Mouse (Mus musculus) layer of hippocampus, adult 8-10 months (tissue): Measurements from ENCODE around the gene Ralgapa2. TPM values are rescaled to one million over a fixed set of nuclear protein-coding genes. Genes with fewer than 3 reads are reported as not detected.
A peak's percentile ranks its signal among the peaks of the same experiment; 100 is the strongest.

Source experiments
- DNase-seq, 2 experiments: peaks; one replicate each; pipeline ENCODE4 v3.0.0; 2022; ENCODE audit warnings: low spot score in 2 of 2
- total RNA-seq, 4 experiments: library from RNA; stranded (reverse); gene quantifications; 2 replicates each; pipeline ENCODE4 v1.2.4; 2022

The Ralgapa2 gene
- 10 to 100 TPM; 22.5 to 30.0 (median 27.4) TPM for total RNA-seq

GRCm38 (mm10) chr2:146511911-146512580 lies at the start of gene Ralgapa2:
Ralgapa2 (minus strand) TSS chr2:146512344.
- peak; percentile 99 to 100 for DNase-seq

- no peak for DNase-seq
Measured at GRCm38 (mm10) chr2:146561505-146561904, 49.4 kb upstream of the Ralgapa2 start.

- DNase-seq, result no peak
Measured at GRCm38 (mm10) chr2:146560633-146561043, 48.5 kb upstream of the Ralgapa2 start.

DNA sequence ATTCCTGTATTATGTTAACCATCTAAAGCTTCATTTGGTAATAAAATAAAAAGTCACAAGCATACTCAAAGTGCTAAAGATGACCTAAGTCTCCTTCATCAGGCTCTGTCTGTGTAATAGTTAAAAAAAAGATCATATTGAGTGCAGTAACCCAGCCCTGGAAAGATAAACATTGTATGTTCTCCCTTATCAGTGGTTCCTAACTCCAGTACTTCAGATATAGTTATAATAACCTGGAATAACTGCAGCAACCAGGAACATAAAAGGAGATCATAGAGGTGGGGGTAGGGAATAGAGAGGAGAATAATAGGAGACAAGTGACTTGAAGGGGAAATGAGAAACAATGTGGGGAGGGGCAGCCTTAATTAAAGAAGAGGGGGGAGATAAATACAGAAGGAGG lies 44.0 kb upstream of the Ralgapa2 start:
- DNase-seq, result no peak

DNA sequence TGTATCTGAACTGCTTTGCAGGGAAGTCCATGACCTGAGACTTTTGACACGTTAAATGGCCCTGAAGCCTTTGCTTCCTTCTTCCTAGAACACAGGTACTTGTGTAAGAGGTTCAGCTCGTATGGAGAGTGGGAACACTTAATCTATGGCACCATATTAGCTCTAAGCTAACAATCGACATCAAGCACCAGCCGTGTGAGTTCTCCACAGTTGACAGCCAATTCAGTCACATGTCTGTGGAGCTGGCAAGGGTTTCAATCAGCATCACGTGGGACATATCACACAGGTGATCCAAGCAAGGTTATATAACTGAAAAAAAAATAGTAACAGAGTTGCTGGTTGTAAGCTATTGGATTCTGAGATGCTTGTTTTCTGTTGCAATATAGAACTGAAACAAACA lies 43.2 kb upstream of the Ralgapa2 start:
- DNase-seq, result no peak

DNA sequence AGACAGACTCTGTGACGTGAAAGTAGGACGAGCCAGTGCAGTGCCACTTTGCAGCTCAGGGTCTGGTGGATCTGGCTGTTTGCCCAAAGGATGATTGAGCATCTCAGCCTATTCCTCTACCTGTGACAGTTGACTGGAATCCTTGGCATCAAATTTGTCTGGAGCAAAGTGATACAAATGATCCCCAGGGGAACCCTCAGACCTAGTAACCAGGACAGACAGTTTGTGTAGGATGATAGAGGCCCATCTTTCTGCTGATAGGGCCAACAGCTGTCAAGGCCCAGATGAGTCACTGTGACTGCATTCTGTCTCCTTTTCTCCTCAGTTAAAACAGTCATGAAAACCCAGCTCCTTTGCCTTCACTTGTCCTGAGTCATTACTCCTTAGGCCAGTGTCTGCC lies 41.6 kb upstream of the Ralgapa2 start:
- DNase-seq, result no peak

DNA sequence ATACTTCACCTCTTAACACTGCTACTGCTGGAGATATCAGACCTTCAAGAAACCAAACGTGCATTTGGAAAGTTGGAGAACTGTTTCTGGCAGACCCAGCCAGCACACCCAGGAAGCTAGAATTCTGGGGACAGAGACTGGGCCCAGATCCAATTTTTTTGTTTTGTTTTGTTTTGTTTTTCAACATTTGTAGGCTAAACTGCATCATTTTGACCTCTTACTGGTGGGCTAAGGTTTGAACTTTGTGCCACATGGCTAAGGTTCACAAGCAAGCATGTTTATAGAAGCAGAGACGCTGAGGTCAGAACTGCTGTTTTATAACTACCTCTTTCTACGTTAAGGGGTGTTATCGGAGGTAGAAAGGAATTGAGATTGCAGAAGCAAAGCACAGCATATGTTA lies 39.7 kb upstream of the Ralgapa2 start:
- DNase-seq, result no peak

DNA sequence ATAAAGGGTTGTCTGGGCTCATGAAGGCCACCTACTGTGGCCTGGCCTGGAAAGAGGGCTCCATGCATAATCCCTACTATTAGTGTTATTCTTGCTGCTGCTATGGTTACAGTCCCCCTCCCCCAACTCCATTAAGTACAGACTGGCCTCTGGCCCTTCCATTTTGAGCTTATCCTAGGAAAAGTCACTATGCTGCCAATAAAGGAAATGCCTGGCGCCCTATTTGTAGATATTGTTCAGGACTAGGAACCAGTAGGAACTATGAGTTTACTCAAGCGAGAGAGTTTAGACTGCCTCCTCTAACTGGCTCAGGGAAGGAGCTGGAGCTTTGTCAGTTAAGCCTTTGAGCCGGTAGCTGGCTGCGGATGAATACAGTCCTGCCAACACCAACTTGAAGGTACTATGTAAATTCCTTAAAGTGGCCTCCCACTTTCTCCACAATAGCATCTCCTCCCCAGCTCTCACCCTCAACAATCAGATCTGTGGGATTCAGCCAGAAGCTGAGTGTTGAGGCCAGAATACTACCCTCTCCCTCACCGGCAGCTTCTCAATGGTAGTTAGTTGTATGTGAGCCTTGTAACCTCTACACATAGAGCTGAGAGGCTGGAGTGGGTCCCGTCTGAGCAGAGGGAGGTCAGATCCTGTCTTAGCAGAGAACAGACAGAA lies 37.1 kb upstream of the Ralgapa2 start:
- peak; percentile 38 to 48 for DNase-seq

DNA sequence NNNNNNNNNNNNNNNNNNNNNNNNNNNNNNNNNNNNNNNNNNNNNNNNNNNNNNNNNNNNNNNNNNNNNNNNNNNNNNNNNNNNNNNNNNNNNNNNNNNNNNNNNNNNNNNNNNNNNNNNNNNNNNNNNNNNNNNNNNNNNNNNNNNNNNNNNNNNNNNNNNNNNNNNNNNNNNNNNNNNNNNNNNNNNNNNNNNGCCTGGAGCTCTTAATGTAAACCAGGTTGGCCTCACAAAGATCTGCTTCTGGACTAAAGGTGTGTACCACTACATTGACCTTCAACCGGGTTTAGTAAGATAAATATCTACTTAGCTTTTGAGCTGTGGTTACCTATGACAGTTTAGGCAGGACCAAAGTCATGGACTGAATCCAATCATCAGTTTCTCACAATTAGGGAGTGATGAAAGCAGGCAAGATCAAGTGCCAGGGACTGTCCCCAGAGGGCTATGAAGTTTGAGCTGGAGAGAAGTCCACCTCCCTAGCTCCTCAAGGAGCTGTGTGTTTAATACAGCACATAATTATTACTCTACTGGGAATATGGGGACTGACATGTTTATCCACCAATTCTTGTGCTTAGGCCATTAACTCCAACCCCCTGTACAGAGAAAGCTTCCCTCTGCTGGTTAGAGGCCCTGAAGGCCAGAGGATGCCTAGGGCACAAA lies 32.1 kb upstream of the Ralgapa2 start:
- no peak for DNase-seq

- no peak for DNase-seq
Measured at GRCm38 (mm10) chr2:146533118-146533949, 21.2 kb upstream of the Ralgapa2 start.

DNA sequence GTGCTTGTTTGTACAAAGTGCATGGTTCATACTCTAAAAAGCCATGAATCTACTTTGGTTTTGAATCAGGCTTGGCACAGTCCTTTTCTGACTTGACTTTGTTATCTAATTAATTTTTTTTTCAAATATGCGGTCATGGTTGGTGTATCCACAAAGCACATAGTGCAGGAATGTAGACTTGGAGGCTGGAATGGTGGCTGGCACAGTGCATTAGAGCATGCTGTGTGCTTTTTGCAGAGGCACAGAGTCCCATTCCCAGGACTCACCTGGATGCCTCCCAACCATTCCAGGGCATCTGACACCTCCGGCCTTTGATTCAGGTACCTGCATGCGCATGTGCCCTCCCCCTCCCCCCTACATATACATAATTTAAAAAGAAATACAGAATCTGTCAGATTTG lies 20.3 kb upstream of the Ralgapa2 start:
- DNase-seq, result no peak

DNA sequence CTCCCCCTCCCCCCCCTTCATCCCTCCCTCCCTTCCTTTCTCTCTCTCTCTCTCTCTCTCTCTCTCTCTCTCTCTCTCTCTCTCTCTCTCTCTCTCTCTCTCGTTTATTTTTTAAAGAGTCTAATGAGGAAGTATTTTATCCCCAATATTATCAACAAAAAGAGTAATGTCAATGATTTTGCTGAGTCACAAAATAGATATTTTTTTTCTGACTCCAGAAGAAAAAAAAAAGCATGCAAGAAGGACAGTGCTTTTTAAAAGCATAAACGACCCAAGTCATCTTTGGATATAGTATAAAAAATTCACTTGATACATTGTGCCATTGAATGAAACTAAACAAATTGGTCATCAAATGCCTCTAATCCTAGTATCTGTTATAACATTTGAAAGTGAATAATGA lies 13.3 kb upstream of the Ralgapa2 start:
- DNase-seq, result no peak

DNA sequence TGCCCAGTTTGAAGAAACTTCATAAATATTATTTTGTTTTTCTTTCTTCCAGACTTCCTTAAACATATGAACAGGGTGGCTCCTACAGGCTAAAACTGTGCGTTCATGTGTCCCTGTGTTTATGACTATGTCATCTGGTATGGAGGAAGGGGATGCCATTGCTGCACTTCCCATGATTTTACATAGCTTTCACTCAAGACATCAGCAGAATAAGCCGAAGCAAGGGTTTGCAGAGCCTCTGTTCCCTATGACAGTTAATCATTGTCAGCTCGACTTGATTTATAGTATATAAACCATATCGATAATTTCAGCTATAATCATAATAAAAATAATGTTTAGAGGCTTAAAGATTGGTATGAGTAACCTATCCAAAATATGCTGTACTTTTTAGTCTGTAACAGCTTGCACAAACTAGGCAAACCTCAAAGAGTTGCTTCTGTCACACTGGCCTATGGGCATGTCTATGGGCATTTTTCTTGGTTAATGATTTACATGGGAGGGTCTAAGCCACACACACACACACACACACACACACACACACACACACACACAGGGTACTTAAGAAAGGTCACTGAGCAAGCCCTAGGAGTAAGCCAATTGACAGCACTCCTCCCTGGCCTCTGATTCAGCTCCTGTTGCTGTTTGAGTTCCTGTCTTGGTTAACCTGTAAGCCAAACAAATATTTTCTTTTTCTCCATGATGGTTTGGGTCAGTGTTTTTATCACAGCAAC lies 12.7 kb upstream of the Ralgapa2 start:
- no peak for DNase-seq

DNA sequence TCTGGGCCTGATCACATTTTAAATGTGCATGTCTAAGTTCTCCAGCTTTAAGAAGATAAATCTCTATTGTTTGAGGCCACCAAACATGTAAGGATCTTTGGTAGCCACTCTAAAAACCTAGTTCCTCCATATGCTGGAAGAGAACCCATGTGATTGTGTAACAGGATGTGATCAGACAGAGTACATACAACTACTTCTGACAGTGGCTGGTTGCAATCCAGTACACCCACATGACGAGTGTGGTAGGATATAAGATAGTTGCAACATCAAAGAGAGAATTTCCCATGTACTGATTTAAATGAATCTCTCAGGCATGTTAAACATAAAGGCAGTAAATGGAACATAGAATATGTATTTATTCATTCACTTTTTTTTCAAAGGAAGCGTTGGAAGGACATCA lies 4.8 kb upstream of the Ralgapa2 start:
- no peak for DNase-seq

DNA sequence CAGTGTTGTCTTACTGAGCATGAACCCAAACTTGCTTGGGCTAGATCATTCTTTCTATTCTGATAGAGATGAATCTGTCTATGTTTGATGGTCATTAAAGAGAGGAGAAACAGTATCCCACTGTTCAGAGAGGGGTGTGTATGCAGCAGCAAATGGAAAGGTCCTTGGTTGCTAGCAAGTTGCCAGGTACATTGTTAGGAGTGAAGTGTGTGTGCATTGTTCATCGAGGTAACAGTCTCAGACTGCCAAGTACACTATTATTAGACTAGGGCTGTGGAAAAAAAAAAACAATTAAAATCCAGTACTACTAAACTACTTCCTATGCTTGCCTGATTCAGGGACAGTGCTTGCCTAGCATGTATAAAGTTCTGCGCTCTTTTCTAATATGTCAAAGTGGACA lies 2.9 kb upstream of the Ralgapa2 start:
- no peak for DNase-seq

DNA sequence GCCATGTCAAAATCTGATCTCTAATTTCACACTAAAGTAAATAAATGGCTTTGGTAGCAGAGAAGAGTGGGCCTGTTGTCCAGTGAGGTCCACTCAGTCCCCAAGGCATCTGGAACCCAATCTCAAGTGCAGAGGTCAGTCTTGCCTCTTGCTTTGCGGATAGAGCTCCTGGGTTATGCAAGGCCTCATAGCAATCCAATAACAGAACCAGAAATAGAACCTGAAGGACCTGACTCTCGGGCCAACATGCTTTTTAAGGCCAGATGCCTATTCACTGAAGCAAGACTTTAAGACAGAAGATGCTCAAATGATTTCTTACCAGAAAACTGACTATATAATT lies 407 bp upstream of the Ralgapa2 start:
- peak in 1 of 2 experiments; percentile 9 for DNase-seq

GRCm38 (mm10) chr2:146511401-146511865 lies 711 bp downstream of the Ralgapa2 start:
- DNase-seq, result no peak

- DNase-seq, result no peak
Measured at GRCm38 (mm10) chr2:146510780-146511179, 1.4 kb downstream of the Ralgapa2 start.

GRCm38 (mm10) chr2:146502578-146503311 lies 9.4 kb downstream of the Ralgapa2 start:
- peak; percentile 67 to 68 for DNase-seq

DNA sequence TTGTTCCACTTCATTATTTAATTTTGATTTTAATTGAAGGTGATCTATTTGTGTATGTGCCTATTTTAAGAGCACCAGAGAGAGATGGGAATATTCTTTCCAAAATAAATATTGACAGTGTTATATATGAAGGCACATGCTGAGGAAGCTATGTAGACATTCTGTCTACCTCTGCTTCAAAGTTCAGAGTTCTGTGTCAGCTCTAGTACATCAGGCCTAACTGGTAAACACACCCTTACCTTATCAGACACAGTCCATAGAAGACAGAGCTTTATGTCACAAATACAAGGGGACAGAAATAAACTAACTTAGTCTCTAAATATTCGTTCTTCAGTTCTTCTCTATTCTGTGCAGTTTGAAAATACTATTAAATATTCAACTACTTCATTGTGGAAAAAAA lies 12.1 kb downstream of the Ralgapa2 start:
- no peak for DNase-seq
